Mouse (Mus musculus): Measurements from ENCODE around the gene Stk25.

Gene Stk25

GRCm38 (mm10) chr1:93669941-93670340 lies 11.5 kb upstream of the Stk25 start:
- no peak for DNase-seq (ENCODE audit: low spot score in 2 of 2)

GRCm38 (mm10) chr1:93668791-93669548 lies 10.5 kb upstream of the Stk25 start:
- DNase-seq (ENCODE audit: low spot score in 2 of 2) = peak in 1 of 2 experiments; percentile 46

GRCm38 (mm10) chr1:93667760-93668400 lies 9.4 kb upstream of the Stk25 start:
- no peak for DNase-seq (ENCODE audit: low spot score in 2 of 2)

- no peak for DNase-seq (ENCODE audit: low spot score in 2 of 2)
These were observed 1.5 kb downstream of the Stk25 start for GRCm38 (mm10) chr1:93657025-93657360.

GRCm38 (mm10) chr1:93656325-93657024 lies 2.0 kb downstream of the Stk25 start:
- DNase-seq (ENCODE audit: low spot score in 2 of 2) = no peak

DNA sequence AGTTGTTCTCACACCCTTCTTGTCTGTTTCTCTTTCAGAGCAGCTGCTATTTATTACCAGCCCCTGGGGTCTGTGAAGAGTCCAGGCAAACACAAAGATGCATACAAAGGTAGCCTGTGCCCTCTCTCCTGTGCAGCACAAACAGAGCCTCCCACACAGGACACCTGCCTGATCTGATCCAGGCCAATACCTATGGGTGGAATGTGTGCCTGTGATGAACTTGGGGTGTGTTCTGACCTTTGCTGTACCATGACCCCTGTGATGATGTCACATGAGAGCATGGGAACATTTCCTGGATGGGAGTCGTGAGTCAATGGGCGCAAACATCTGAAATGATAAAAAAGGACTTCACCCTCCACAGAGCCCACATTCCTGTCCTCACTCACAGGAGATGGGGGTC lies 3.7 kb downstream of the Stk25 start:
- DNase-seq (ENCODE audit: low spot score in 2 of 2) = no peak

- no peak for DNase-seq (ENCODE audit: low spot score in 2 of 2)
These were observed 4.2 kb downstream of the Stk25 start for GRCm38 (mm10) chr1:93654275-93654674.

- DNase-seq (ENCODE audit: low spot score in 2 of 2) = no peak
These were observed 8.8 kb downstream of the Stk25 start for GRCm38 (mm10) chr1:93649604-93650172.

DNA sequence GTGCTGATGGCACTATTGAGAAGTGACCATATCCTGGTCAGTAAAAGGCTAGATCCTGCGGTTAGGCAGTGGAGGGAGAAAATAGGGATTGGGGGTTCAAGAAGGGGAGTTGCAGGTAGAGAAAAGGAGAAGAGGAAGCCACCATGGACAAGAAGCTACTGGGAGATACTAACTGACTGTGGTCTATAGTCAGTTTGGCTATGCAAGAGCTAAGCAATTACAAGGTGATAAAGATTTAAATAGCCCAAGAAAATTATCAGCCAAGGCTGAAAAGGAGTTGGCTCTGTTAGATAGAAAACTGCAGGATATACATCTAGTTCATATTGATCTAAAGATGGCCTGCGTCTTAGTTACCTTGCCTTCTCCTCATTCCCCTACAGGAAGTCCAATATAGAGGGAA lies 15.8 kb downstream of the Stk25 start:
- no peak for DNase-seq (ENCODE audit: low spot score in 2 of 2)

DNA sequence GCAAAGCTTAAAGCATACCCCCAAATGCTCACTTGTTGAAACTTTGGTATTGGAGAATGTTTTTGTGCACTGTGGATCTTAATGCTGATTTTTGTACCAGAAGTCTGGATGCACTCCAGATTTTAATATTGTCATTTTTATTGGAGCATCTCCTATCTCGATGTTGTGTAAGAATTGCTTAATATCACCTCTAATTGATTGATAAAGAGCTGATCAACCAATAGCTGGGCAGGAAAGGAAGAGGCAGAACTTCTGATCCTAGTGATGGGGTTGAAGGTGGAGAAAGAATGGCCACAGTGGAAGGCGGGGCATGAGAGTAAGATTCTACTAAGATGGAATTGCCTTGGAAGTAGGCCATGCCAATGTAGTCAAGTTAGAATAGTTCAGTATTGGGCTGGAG lies 16.5 kb downstream of the Stk25 start:
- no peak for DNase-seq (ENCODE audit: low spot score in 2 of 2)

DNA sequence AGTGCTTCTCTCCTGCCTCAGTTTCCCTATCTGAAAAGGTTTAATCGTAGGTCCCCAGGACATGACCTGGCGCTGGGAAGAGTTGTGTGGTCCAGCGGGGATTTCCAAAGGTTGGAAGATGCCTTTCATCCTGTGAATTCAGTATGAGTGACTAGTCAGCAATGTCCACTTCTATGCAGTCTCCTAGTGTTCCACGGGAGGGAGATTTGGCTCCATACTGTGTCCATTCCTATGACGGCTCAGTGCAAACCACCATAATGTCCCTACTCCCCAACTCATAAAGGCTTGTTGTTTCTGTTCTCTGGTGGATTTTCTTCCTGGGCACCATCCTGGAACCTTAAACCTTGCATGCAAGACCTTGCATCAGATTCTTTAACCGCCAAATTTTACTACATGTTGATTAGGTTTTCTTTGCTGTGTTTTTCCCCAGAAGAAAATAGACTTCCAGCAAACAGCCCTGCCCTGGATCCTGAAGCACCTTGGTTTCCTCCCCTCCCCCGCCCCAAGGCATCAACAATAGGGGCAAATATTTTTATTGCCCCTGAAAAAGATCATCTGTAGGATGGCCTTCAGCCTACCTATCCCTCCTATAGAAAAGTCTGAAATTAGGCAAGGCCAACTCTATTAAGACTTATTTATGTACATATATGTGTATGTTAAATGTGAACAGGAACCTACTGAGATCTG lies 22.1 kb downstream of the Stk25 start:
- no peak for DNase-seq (ENCODE audit: low spot score in 2 of 2)

DNA sequence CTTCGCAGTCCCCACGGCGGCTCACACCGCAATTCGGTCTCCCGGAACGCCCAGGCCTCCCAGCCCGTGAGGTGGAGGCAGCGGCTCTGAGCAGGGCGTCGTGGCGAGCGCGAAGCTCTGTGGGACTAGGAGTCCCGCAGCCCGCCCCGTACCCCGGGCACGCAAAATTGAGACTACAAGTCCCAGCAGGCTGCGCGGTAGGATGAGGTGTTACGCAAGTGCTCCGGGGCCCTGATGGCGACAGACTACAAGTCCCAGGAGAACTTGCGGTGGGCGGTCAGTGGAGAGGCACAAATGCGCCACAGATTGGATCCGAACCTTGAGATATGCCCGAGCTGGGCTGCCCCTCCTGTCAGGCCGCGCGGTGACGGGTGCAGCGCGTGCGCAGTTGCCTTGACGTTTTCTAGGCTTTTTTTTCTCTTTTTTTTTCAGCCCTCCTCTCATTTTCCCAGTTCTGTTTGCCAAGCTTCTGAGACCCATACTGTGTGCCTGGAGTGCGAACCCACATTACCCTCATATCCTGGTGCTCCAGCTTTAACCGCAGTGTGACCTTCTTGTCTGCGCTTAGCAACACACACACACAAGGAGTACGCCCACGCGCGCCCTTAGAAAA lies 22.8 kb downstream of the Stk25 start:
- DNase-seq (ENCODE audit: low spot score in 2 of 2) = peak; percentile 99 to 100

DNA sequence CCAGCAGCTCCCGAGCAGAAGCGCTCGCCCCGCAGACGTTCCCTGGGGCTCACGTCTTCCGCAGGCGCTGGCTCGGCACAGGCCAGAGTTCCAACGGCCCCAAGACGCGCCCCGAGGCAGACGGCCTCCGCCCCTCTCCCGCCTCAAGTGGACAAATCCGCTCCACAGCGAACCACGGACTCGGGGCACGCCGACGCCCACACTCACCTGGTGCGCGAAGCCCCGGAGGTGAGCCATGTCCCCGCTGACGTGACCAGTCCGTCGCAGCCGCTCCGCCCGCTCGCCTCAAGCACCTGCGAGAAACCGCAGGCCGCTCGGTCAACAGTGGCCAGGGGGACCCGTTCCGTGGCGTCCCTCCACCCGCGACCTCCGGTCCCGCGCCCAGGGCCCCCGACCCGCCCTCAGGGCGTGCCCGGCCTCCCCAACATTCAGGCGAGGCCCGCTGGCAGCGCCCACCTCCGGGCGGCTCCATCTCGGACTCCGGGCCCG lies 23.3 kb downstream of the Stk25 start:
- DNase-seq (ENCODE audit: low spot score in 2 of 2) = no peak

DNA sequence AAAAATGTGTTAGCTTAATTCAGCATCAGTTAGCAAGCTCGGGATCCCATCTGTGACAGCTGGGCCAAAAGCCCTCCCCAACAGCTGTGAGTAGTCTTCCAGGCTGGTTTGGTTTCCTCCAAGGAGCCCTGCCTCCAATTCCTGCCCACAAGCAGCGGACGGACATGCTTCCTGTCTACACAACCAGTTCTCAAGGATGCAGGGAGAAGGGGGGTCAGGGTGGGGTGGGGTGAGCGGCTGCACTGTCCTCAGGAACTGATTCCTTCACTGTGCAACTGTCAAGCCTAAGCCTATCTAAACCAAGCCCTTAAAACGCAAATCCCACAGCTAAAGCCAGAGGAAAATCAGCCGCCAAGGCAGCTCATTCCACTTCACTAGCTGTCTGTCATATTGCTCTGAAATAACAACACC lies 24.0 kb downstream of the Stk25 start:
- peak; percentile 37 to 64 for DNase-seq (ENCODE audit: low spot score in 2 of 2)

DNA sequence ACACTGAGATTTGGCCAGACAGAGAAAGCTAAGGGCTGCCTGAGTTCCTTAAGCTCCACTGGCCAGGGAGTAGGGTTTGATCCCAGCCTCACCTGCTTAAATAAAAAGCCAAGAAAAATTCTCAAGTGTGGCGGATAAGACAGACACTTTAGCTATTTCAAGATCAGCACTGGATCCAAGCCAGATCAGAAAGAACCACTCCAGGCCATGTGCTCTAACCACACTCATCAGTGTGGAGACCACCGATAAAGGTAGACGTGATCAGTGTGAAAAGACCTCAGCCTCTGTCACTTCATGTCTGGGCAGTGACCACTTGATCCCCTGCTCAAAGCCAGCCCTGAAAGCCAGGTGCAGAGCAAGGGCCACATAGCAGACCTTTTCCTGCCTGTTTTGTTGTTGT lies 25.7 kb downstream of the Stk25 start:
- no peak for DNase-seq (ENCODE audit: low spot score in 2 of 2)

GRCm38 (mm10) chr1:93630796-93631195 lies 27.7 kb downstream of the Stk25 start:
- DNase-seq (ENCODE audit: low spot score in 2 of 2) = no peak

GRCm38 (mm10) chr1:93624502-93624901 lies 34.0 kb downstream of the Stk25 start:
- DNase-seq (ENCODE audit: low spot score in 2 of 2) = no peak

DNA sequence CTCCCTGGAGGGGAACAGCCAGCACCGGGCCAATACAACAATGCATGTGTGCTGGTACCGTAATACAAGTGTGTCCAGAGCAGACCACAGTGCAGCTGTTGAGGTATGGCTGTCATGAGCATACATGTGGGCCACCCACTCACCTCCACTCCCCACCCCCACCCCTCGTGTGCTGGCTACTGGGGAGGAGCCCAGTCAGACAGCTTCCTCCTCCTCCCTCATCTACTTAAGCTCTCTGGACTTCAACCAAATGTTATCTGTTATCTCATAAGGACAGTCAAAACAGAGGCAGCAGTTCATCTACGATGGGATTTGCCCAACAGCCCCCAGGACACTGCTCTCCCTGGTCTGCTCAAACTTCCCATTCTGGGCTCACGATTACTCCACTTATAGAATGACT lies 39.5 kb downstream of the Stk25 start:
- DNase-seq (ENCODE audit: low spot score in 2 of 2) = no peak

DNA sequence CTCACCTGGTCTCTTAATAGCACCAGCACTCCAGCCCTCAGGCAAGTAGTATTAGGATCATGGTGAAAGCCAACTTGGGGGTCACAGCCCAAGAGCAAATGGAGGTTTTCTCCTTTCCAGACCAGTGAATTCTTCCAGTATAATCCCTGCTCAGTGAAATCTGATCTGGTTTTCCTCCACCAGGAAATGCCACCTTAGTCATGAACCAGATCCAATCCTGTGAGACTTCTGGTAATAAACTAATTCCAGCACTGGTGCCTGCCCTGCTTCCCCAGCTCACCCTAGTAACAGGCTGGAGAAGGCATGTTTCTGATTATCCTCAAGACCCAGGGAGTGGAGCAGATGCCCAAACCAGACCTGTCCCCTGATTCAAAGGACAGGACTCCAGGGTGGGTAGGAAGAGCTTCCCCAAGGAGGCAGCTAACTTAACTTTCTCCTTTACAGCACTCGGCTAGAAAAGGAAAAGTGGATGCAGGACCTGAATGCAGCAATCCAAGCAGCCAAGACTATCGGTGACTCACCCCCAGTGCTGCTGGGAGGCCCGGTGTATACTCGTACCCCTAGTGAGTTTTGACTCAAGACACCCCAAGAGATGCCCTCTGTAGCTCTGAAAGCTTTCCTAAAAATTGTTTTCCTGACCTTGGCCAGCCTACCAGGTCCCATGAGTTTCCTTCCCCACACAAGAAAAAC lies 40.3 kb downstream of the Stk25 start:
- DNase-seq (ENCODE audit: low spot score in 2 of 2) = no peak

GRCm38 (mm10) chr1:93609762-93610161 lies 48.7 kb downstream of the Stk25 start:
- no peak for DNase-seq (ENCODE audit: low spot score in 2 of 2)

GRCm38 (mm10) chr1:93608696-93609245 lies 49.7 kb downstream of the Stk25 start:
- DNase-seq (ENCODE audit: low spot score in 2 of 2) = no peak
